Comparison of ENCODE assay signal across 12 mouse cellular contexts in the genomic region with DNA sequence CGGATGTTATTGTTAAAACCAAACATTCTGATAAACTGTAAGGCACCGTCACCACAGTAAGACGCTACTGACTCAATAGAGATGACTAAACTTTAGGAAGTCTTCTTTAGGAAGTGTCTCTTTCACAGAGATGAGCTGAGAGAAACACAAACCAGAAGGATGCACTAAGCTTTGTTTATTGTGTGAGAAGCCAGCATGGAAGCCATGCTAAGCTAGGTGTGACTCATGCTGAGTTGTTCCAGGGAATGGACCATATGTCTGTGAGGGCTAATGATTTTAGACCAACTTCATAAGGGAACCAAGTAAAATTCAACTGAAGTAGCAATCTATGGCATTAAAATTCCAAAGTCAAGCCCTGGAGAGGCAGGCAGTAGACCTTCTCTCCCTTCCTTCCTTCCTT.
"Had no signal": no experiment of that assay in that cellular context is flagged by ENCODE, and none has a peak within 500 bp of the region (broad histone marks: within the 10 kb centered on the region; RNA-seq: fewer than 3 reads in every experiment).

No protein-coding gene starts in this region.

- DNase-seq: kidney, adult 11 months; kidney, adult 8-10 months; kidney, postnatal 10 days; kidney, postnatal 36 days; liver; lung, adult 18-20 months; lung, postnatal 14 days; retina, postnatal 1 day; right cerebral cortex, postnatal 14 days; thymus, adult 2 months; thymus, postnatal 14 days; thymus, postnatal 4 days had no signal
